16 mouse cellular contexts compared by ENCODE assay signal in the genomic region with DNA sequence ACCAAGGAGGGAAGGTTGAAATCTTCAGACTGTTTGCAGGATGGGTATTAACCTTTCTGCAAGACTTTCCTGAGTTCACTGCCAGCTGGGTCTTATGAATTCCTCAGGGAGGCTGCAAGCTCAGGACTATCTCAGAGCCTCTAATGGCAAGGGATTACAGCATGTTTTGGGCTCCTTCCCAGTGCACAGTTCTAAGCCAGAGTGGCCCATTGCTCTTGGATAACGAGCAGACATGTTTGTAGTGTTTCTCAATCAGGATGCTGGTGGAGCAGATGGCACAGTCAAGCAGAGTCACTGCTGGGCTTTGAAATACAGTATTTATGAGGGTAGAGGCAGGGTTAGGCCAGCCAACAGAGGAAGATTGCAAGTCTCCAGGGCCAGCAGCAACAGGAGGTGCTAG. TPM values are rescaled to one million over a fixed set of nuclear protein-coding genes. Genes with fewer than 3 reads are reported as not detected.
DNase-seq lines count a peak whose midpoint lies in the region; ATAC-seq and TF ChIP-seq lines count a peak whose summit lies in the region.
"Had no signal": no experiment of that assay in that cellular context is flagged by ENCODE, and none has a peak within 500 bp of the region (broad histone marks: within the 10 kb centered on the region; RNA-seq: fewer than 3 reads in every experiment).

No protein-coding gene starts in this region.

- 70% methylated on average over 1 of the region's 1 CpGs for WGBS in heart, embryonic 11.5 days (ENCODE audit: insufficient replicate concordance)
- WGBS in midbrain, postnatal 0 days, result 50% methylated on average over 1 of the region's 1 CpGs
- 73% methylated on average over 1 of the region's 1 CpGs for WGBS in midbrain, embryonic 11.5 days
- 76% methylated on average over 1 of the region's 1 CpGs for WGBS in intestine, postnatal 0 days

- no peak overlapping the region for H3K27ac ChIP-seq in heart, embryonic 11.5 days (ENCODE audit: low read depth, low read length)
- H3K27ac ChIP-seq in midbrain, postnatal 0 days (ENCODE audit: low read depth, low read length), result no peak overlapping the region
- no peak overlapping the region for H3K27ac ChIP-seq in midbrain, embryonic 11.5 days (ENCODE audit: low read depth, low read length)
- H3K27ac ChIP-seq in intestine, postnatal 0 days (ENCODE audit: low read depth, low read length), result no peak overlapping the region

- no peak overlapping the region for H3K4me2 ChIP-seq in heart, embryonic 11.5 days
- no peak overlapping the region for H3K4me2 ChIP-seq in midbrain, postnatal 0 days (ENCODE audit: low read depth, low read length, poor library complexity, severe bottlenecking)
- H3K4me2 ChIP-seq in midbrain, embryonic 11.5 days, result no peak overlapping the region
- no peak overlapping the region for H3K4me2 ChIP-seq in intestine, postnatal 0 days (replicated peaks; ENCODE audit: low read depth)

- no peak for TF ChIP-seq CTCF in midbrain, postnatal 0 days (IDR thresholded peaks at IDR 0.05)
- no peak for TF ChIP-seq CTCF in intestine, postnatal 0 days (IDR thresholded peaks at IDR 0.05; ENCODE audit: low read depth)

- peak; percentile 51 for DNase-seq in adrenal gland, postnatal 10 days
- no peak for DNase-seq in adrenal gland, postnatal 4 days (ENCODE audit: low spot score in 2 of 2)
- DNase-seq in heart, adult 11 months, result peak; percentile 94
- peak; percentile 49 for DNase-seq in midbrain, postnatal 0 days (ENCODE audit: low spot score)
- no peak for DNase-seq in midbrain, embryonic 11.5 days (ENCODE audit: low spot score, missing footprints)
- peak; percentile 41 to 70 for DNase-seq in layer of hippocampus, postnatal 14 days (ENCODE audit: low spot score in 2 of 2)
- DNase-seq: cerebellum, postnatal 36 days; kidney, adult 8-10 months; lung, adult 2 months; right cerebral cortex, postnatal 4 days; thymus, adult 18-20 months had no signal

- no peak overlapping the region for H3K4me3 ChIP-seq in heart, embryonic 11.5 days (ENCODE audit: low read depth, low read length)
- no peak overlapping the region for H3K4me3 ChIP-seq in midbrain, postnatal 0 days (ENCODE audit: low read depth, low read length)
- H3K4me3 ChIP-seq in midbrain, embryonic 11.5 days (ENCODE audit: low read depth, low read length), result no peak overlapping the region
- no peak overlapping the region for H3K4me3 ChIP-seq in intestine, postnatal 0 days (ENCODE audit: low read depth, low read length)

- peaks cover 24% of the 10 kb centered on the region for H3K27me3 ChIP-seq in heart, embryonic 11.5 days (ENCODE audit: control insufficient read depth, insufficient read depth, low read length)
- H3K27me3 ChIP-seq in midbrain, postnatal 0 days (ENCODE audit: insufficient read depth, low read length), result no peaks in the 10 kb centered on the region
- peaks cover 4% of the 10 kb centered on the region; the same call in 1 of the 2 replicates for H3K27me3 ChIP-seq in midbrain, embryonic 11.5 days (ENCODE audit: control insufficient read depth, insufficient read depth, low read length)
- H3K27me3 ChIP-seq in intestine, postnatal 0 days (replicated peaks; ENCODE audit: control insufficient read depth, insufficient read depth, low read length), result peaks cover 13% of the 10 kb centered on the region; the same call in 1 of the 2 replicates
- H3K27me3 ChIP-seq: Patski had no signal

- no peak for ATAC-seq in heart, embryonic 11.5 days (replicated peaks; ENCODE audit: insufficient number of reproducible peaks, low FRiP score, low TSS enrichment)
- no peak for ATAC-seq in midbrain, postnatal 0 days (ENCODE audit: low FRiP score)
- no peak for ATAC-seq in midbrain, embryonic 11.5 days (ENCODE audit: low FRiP score)
- ATAC-seq in intestine, postnatal 0 days, result no peak
- ATAC-seq: midbrain, embryonic 16.5 days; Patski had no signal

- H3K9ac ChIP-seq in heart, embryonic 11.5 days (ENCODE audit: low read depth, low read length), result no peak overlapping the region
- no peak overlapping the region for H3K9ac ChIP-seq in midbrain, postnatal 0 days (replicated peaks; ENCODE audit: low read length, poor library complexity, severe bottlenecking)
- H3K9ac ChIP-seq in midbrain, embryonic 11.5 days (ENCODE audit: low read length), result no peak overlapping the region
- H3K9ac ChIP-seq in intestine, postnatal 0 days (ENCODE audit: low read depth, low read length), result no peak overlapping the region

- H3K9me3 ChIP-seq in heart, embryonic 11.5 days (replicated peaks; ENCODE audit: control insufficient read depth, low read length), result no peaks in the 10 kb centered on the region
- H3K9me3 ChIP-seq in midbrain, postnatal 0 days (ENCODE audit: low read length), result no peaks in the 10 kb centered on the region
- H3K9me3 ChIP-seq in midbrain, embryonic 11.5 days (ENCODE audit: control insufficient read depth, low read length), result no peaks in the 10 kb centered on the region
- H3K9me3 ChIP-seq in intestine, postnatal 0 days (ENCODE audit: control insufficient read depth), result no peaks in the 10 kb centered on the region

- no peaks in the 10 kb centered on the region for H3K36me3 ChIP-seq in heart, embryonic 11.5 days (ENCODE audit: control insufficient read depth, insufficient read depth, low read length)
- peaks cover 9% of the 10 kb centered on the region; the same call in 1 of the 2 replicates for H3K36me3 ChIP-seq in midbrain, postnatal 0 days (ENCODE audit: insufficient read depth, low read length)
- no peaks in the 10 kb centered on the region for H3K36me3 ChIP-seq in midbrain, embryonic 11.5 days (ENCODE audit: control insufficient read depth, insufficient read depth, low read length)
- H3K36me3 ChIP-seq in intestine, postnatal 0 days (ENCODE audit: control insufficient read depth, insufficient read depth), result no peaks in the 10 kb centered on the region

- H3K4me1 ChIP-seq in heart, embryonic 11.5 days (ENCODE audit: control insufficient read depth, insufficient read depth, low read length), result no peaks in the 10 kb centered on the region
- peaks cover 9% of the 10 kb centered on the region; the same call in 1 of the 2 replicates for H3K4me1 ChIP-seq in midbrain, postnatal 0 days (ENCODE audit: insufficient read depth, low read length)
- peaks cover 14% of the 10 kb centered on the region for H3K4me1 ChIP-seq in midbrain, embryonic 11.5 days (ENCODE audit: control insufficient read depth, insufficient read depth, low read length)
- H3K4me1 ChIP-seq in intestine, postnatal 0 days (replicated peaks; ENCODE audit: control insufficient read depth, insufficient read depth, low read length), result no peaks in the 10 kb centered on the region

RNA-seq across cellular contexts. Expression of a gene that starts 8.4 kb away (rescaled TPM):
- under 1 TPM; 0.57 to 0.97 TPM for total RNA-seq in adrenal gland, postnatal 10 days (2021)
- 1 to 10 TPM; 3.1 to 4.1 TPM for total RNA-seq in adrenal gland, postnatal 4 days (2021)
- 0.94 and 0.96 TPM in 2 replicates for polyA plus RNA-seq in heart, embryonic 11.5 days (2014; fragmentation: Nextera tagmentation; extraction: Ambion mirVana)
- total RNA-seq in midbrain, postnatal 0 days (2014; rRNA removed), result 82.7 and 102 TPM in 2 replicates
- 30.4 and 31.1 TPM in 2 replicates for polyA plus RNA-seq in midbrain, postnatal 0 days (2015; fragmentation: Nextera tagmentation; extraction: Ambion mirVana)
- 11.9 and 12.5 TPM in 2 replicates for polyA plus RNA-seq in midbrain, embryonic 11.5 days (2014; fragmentation: Nextera tagmentation; extraction: Ambion mirVana)
- total RNA-seq in layer of hippocampus, postnatal 14 days (2021), result 10 to 100 TPM; 54.5 to 55.0 TPM
- polyA plus RNA-seq in intestine, postnatal 0 days (2015; fragmentation: Nextera tagmentation; extraction: Ambion mirVana), result 0.10 and 0.23 TPM in 2 replicates
- total RNA-seq: liver, adult 2 months had no signal
- polyA plus RNA-seq: liver, adult 2 months had no signal

Comparison
In these comparisons a context has a peak if more than half of its experiments do, and no peak if none do; other contexts are left out.
1. DNase-seq: peak in adrenal gland, postnatal 10 days (single experiment), heart, adult 11 months (single experiment), midbrain, postnatal 0 days (single experiment) and layer of hippocampus, postnatal 14 days (2 of 2); none in adrenal gland, postnatal 4 days (0 of 2) and midbrain, embryonic 11.5 days (single experiment).
2. RNA of a gene that starts 8.4 kb away (total RNA-seq): 82.7 to 102 TPM in midbrain, postnatal 0 days and 54.5 to 55.0 TPM in layer of hippocampus, postnatal 14 days; 3.1 to 4.1 TPM in adrenal gland, postnatal 4 days and 0.57 to 0.97 TPM in adrenal gland, postnatal 10 days; every median in the first group is over 10 times any median in the second.